Mouse (Mus musculus) olfactory bulb, adult 2 months (tissue): ENCODE data around the gene Ccdc17.

Experiments
- CTCF ChIP-seq: fragments of 200-500 bp; IDR thresholded peaks from 2 replicates; pipeline ENCODE4 v1.5.1; 2012; ENCODE audit warnings: low read depth, mild to moderate bottlenecking, low read length, moderate library complexity; ENCODE audit not compliant: insufficient read depth
- POLR2A ChIP-seq: fragments of 200-500 bp; IDR thresholded peaks from 2 replicates; pipeline ENCODE4 v1.6.1; 2012; ENCODE audit warnings: mild to moderate bottlenecking, low read depth, low read length, moderate library complexity; ENCODE audit not compliant: insufficient read depth

DNA sequence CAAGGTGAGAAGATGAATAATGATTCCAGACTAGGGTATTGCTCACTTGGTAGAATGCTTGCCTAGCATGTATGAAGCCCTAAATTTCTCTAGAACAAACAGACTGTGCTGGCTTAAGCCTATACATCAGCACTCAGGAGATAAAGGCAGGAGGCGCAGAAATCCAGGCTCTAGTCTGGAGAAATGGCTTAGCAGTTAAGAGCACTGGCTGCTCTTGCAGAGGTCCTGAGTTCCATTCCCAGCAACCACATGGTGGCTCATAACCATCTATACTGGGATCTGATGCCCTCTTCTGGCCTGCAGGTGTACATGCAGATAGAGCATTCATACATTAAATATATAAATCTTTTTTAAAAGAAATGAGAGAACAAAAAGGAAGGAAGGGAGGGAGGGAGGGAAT is 45.6 kb downstream of the Ccdc17 start:
- TF ChIP-seq POLR2A (no peak), CTCF (no peak)
